Mouse (Mus musculus) MEL (cell line): ENCODE results near the gene Ndufb7. TPM values are rescaled to one million over a fixed set of nuclear protein-coding genes. Genes with fewer than 3 reads are reported as not detected.
A peak's percentile ranks its signal among the peaks of the same experiment; 100 is the strongest.

Experiments used
- DNase-seq: peaks from one replicate; pipeline ENCODE4 v3.0.0; 2011; ENCODE audit warnings: low read depth, low spot score
- H3K27ac ChIP-seq: 2 replicates; pipeline ENCODE4 v1.5.1; 2012; ENCODE audit warnings: low read depth, mild to moderate bottlenecking, control low read depth, low read length, moderate library complexity; ENCODE audit not compliant: control insufficient read depth
- H3K27me3 ChIP-seq, 2 experiments: fragments of 150-350 bp in 1 of 2; sonication (generic) in 1 of 2; 2 replicates each; pipeline ENCODE4 v1.6.1; 2012; ENCODE audit warnings: low read length in 2 of 2, mild to moderate bottlenecking in 2 of 2, improper control_type of control experiment in 1 of 2, moderate library complexity in 1 of 2; ENCODE audit not compliant: insufficient read depth in 2 of 2, control insufficient read depth in 1 of 2
- H3K36me3 ChIP-seq, 2 experiments: 2 replicates each; pipeline ENCODE4 v1.6.1; 2012 to 2014; ENCODE audit warnings: low read length in 2 of 2, improper control_type of control experiment in 1 of 2, inconsistent platforms in 1 of 2, mild to moderate bottlenecking in 1 of 2; ENCODE audit not compliant: insufficient read depth in 2 of 2, control insufficient read depth in 1 of 2
- H3K4me1 ChIP-seq, 2 experiments: fragments of 150-350 bp in 1 of 2; sonication (generic) in 1 of 2; 2 replicates each; pipeline ENCODE4 v1.6.1; 2012; ENCODE audit warnings: low read length in 2 of 2, improper control_type of control experiment in 1 of 2, mild to moderate bottlenecking in 1 of 2; ENCODE audit not compliant: insufficient read depth in 2 of 2, control insufficient read depth in 1 of 2
- H3K4me3 ChIP-seq, 2 experiments: fragments of 150-350 bp in 1 of 2; sonication (generic) in 1 of 2; 2 replicates each; pipeline ENCODE4 v1.5.1; 2012; ENCODE audit warnings: low read depth in 2 of 2, low read length in 2 of 2, mild to moderate bottlenecking in 2 of 2, moderate library complexity in 2 of 2, control low read depth in 1 of 2, improper control_type of control experiment in 1 of 2; ENCODE audit not compliant: control insufficient read depth in 1 of 2, insufficient read depth in 1 of 2
- H3K79me2 ChIP-seq: 2 replicates; pipeline ENCODE4 v1.6.1; 2012; ENCODE audit warnings: mild to moderate bottlenecking, low read length, moderate library complexity; ENCODE audit not compliant: control insufficient read depth, poor library complexity, insufficient read depth
- H3K9ac ChIP-seq: 2 replicates; pipeline ENCODE4 v1.6.1; 2012; ENCODE audit warnings: low read depth, mild to moderate bottlenecking, control low read depth, low read length, moderate library complexity; ENCODE audit not compliant: control insufficient read depth, poor library complexity, severe bottlenecking
- H3K9me3 ChIP-seq: fragments of 150-350 bp; sonication (generic); replicated peaks from 2 replicates; pipeline ENCODE4 v1.6.1; 2012; ENCODE audit warnings: mild to moderate bottlenecking, low read length, improper control_type of control experiment, moderate library complexity; ENCODE audit not compliant: insufficient read depth
- CHD1 ChIP-seq: IDR thresholded peaks from 2 replicates; pipeline ENCODE4 v1.6.1; 2012; ENCODE audit warnings: low read depth, mild to moderate bottlenecking, inconsistent platforms, low read length, improper control_type of control experiment
- CTCF ChIP-seq, 3 experiments: IDR thresholded peaks in 2 of 3; conservative IDR thresholded peaks in 1 of 3; 2 replicates each; pipeline ENCODE4 v1.5.1; 2011 to 2012; ENCODE audit warnings: low read length in 3 of 3, low read depth in 2 of 3, mild to moderate bottlenecking in 2 of 3, improper control_type of control experiment in 1 of 3, inconsistent platforms in 1 of 3, mixed read lengths in 1 of 3, moderate library complexity in 1 of 3; ENCODE audit not compliant: control insufficient read depth in 1 of 3, insufficient read depth in 1 of 3, poor library complexity in 1 of 3, severe bottlenecking in 1 of 3
- GABPA ChIP-seq: IDR thresholded peaks from 2 replicates; pipeline ENCODE4 v1.6.1; 2012; ENCODE audit warnings: low read depth, mild to moderate bottlenecking, inconsistent platforms, low read length, improper control_type of control experiment, moderate library complexity
- GATA1 ChIP-seq: IDR thresholded peaks from 2 replicates; pipeline ENCODE4 v1.6.1; 2011; ENCODE audit warnings: low read depth, low read length, improper control_type of control experiment
- MAZ ChIP-seq: IDR thresholded peaks from 2 replicates; pipeline ENCODE4 v1.6.1; 2012; ENCODE audit warnings: low read depth, mild to moderate bottlenecking, inconsistent platforms, low read length, improper control_type of control experiment
- MXI1 ChIP-seq: IDR thresholded peaks from 2 replicates; pipeline ENCODE4 v1.6.1; 2011; ENCODE audit warnings: mild to moderate bottlenecking, low read depth, low read length, improper control_type of control experiment
- POLR2A ChIP-seq, 2 experiments: IDR thresholded peaks; 2 replicates each; pipeline ENCODE4 v1.6.1; 2011 to 2012; ENCODE audit warnings: low read length in 2 of 2, mild to moderate bottlenecking in 2 of 2, control low read depth in 1 of 2, improper control_type of control experiment in 1 of 2, low read depth in 1 of 2, moderate library complexity in 1 of 2; ENCODE audit not compliant: control insufficient read depth in 1 of 2, insufficient read depth in 1 of 2, poor library complexity in 1 of 2
- POLR2AphosphoS2 ChIP-seq: IDR thresholded peaks from 2 replicates; pipeline ENCODE4 v1.6.1; 2011; ENCODE audit warnings: low read length, improper control_type of control experiment
- POLR2AphosphoS5 ChIP-seq: IDR thresholded peaks from 2 replicates; pipeline ENCODE4 v1.6.1; 2012; ENCODE audit warnings: low read depth, borderline replicate concordance, mild to moderate bottlenecking, inconsistent platforms, low read length, moderate library complexity, mixed read lengths
- USF1 ChIP-seq: IDR thresholded peaks from 2 replicates; pipeline ENCODE4 v1.6.1; 2014; ENCODE audit warnings: low read depth, mild to moderate bottlenecking, inconsistent platforms, low read length, improper control_type of control experiment, moderate library complexity
- ZNF384 ChIP-seq: IDR thresholded peaks from 2 replicates; pipeline ENCODE4 v1.6.1; 2012; ENCODE audit warnings: low read depth, mild to moderate bottlenecking, inconsistent platforms, low read length, improper control_type of control experiment
- polyA plus RNA-seq, 2 experiments: library from polyadenylated mRNA; stranded (reverse) in 1 of 2; unstranded in 1 of 2; fragments of >175 nt in 1 of 2; fragments of >200 nt in 1 of 2; gene quantifications; 2 replicates each; pipeline versions ENCODE4 v1.2.1 to v1.2.4; 2012; ENCODE audit warnings: low replicate concordance in 2 of 2, low read depth in 1 of 2; ENCODE audit not compliant: insufficient read length in 2 of 2, insufficient read depth in 1 of 2, missing spikeins in 1 of 2
- total RNA-seq: library from RNA; depleted of rRNA; stranded (reverse); fragments of 300-350 nt; gene quantifications from 2 replicates; pipeline ENCODE4 v1.2.3, GENCODE M21; 2012

Gene Ndufb7
- total and polyA plus RNA-seq, 3 experiments, result 194 to 311 TPM; not detected in 1

- Histone ChIP-seq H3K27ac (peak overlapping the region; percentile 87), H3K9me3 (no peaks in the 10 kb centered on the region), H3K79me2 (peaks cover 37% of the 10 kb centered on the region), H3K9ac (peak overlapping the region; percentile 92), H3K36me3 (peaks cover 13 to 14% of the 10 kb centered on the region in 2 experiments), H3K4me3 (peak overlapping the region; percentile 93 to 98), H3K27me3 (no peaks in the 10 kb centered on the region)
- DNase-seq, result no peak
- no peak for TF ChIP-seq USF1
- peak; percentile 6; the same call in 1 of the 2 replicates for TF ChIP-seq MXI1
- TF ChIP-seq POLR2A (IDR thresholded peaks at IDR 0.05; ENCODE audit: control insufficient read depth in 1 of 2, insufficient read depth in 1 of 2, low read depth in 1 of 2, low read length in 2 of 2, poor library complexity in 1 of 2), result no peak
- peak; percentile 87; the same call in 1 of the 2 replicates for TF ChIP-seq CHD1
- no peak for TF ChIP-seq GABPA
- TF ChIP-seq POLR2AphosphoS5, result no peak
- TF ChIP-seq, all 39 proteins: peak for 2
- H3K4me1 ChIP-seq, result peaks cover 7 to 18% of the 10 kb centered on the region in 2 experiments
Measured at GRCm38 (mm10) chr8:83609086-83609485, 42.6 kb downstream of the Ndufb7 start.

GRCm38 (mm10) chr8:83609547-83610180 lies 43.2 kb downstream of the Ndufb7 start:
- DNase-seq, result peak; percentile 54
- Histone ChIP-seq H3K27me3 (no peaks in the 10 kb centered on the region), H3K9ac (peak overlapping the region; percentile 92), H3K9me3 (no peaks in the 10 kb centered on the region), H3K36me3 (peaks cover 13 to 14% of the 10 kb centered on the region in 2 experiments), H3K4me3 (peak overlapping the region; percentile 93 to 98), H3K79me2 (peaks cover 37% of the 10 kb centered on the region), H3K27ac (no peak overlapping the region), H3K4me1 (peaks cover 7 to 18% of the 10 kb centered on the region in 2 experiments)
- TF ChIP-seq CHD1 (0 out of 2 replicates have a peak, but pooled peaks have one; percentile 2), CTCF (IDR thresholded peaks at IDR 0.05 in 2 of 3, conservative IDR thresholded peaks at IDR 0.05 in 1 of 3; ENCODE audit: control insufficient read depth in 1 of 3, insufficient read depth in 1 of 3, low read depth in 2 of 3, low read length in 3 of 3, poor library complexity in 1 of 3, severe bottlenecking in 1 of 3) (no peak), POLR2AphosphoS2 (no peak), ZNF384 (no peak), POLR2A (IDR thresholded peaks at IDR 0.05; ENCODE audit: control insufficient read depth in 1 of 2, insufficient read depth in 1 of 2, low read depth in 1 of 2, low read length in 2 of 2, poor library complexity in 1 of 2) (no peak)

GRCm38 (mm10) chr8:83611921-83612320 lies 45.5 kb downstream of the Ndufb7 start:
- Histone ChIP-seq H3K79me2 (peaks cover 35% of the 10 kb centered on the region), H3K27ac (no peak overlapping the region), H3K4me1 (peaks cover 7 to 13% of the 10 kb centered on the region in 2 experiments), H3K9me3 (no peaks in the 10 kb centered on the region), H3K36me3 (peaks cover 12 to 13% of the 10 kb centered on the region in 2 experiments), H3K9ac (no peak overlapping the region), H3K27me3 (no peaks in the 10 kb centered on the region), H3K4me3 (no peak overlapping the region)
- TF ChIP-seq MAZ (no peak), GATA1 (no peak), ZNF384 (no peak)
- no peak for DNase-seq
